Mouse (Mus musculus) heart, adult 2 months (tissue): ENCODE measurements around the gene Klhl8. TPM values are rescaled to one million over a fixed set of nuclear protein-coding genes. Genes with fewer than 3 reads are reported as not detected.

Experiments used
- DNase-seq, 2 experiments: peaks; one replicate each; pipeline ENCODE4 v3.0.0; 2021
- H3K27ac ChIP-seq: fragments of 200-600 bp; 2 replicates; pipeline ENCODE4 v1.8.1; 2022
- H3K27me3 ChIP-seq: fragments of 200-500 bp; 2 replicates; pipeline ENCODE4 v1.6.1; 2012; ENCODE audit warnings: mild to moderate bottlenecking, low read length, inconsistent platforms, mixed read lengths; ENCODE audit not compliant: control insufficient read depth, insufficient read depth
- H3K36me3 ChIP-seq: fragments of 200-500 bp; 2 replicates; pipeline ENCODE4 v1.6.1; 2012; ENCODE audit warnings: low read length, inconsistent platforms; ENCODE audit not compliant: control insufficient read depth, insufficient read depth
- H3K4me1 ChIP-seq: fragments of 200-500 bp; 2 replicates; pipeline ENCODE4 v1.6.1; 2011; ENCODE audit warnings: low read length; ENCODE audit not compliant: control insufficient read depth, insufficient read depth
- H3K4me3 ChIP-seq: fragments of 200-600 bp; 2 replicates; pipeline ENCODE4 v1.8.1; 2022
- H3K79me2 ChIP-seq: fragments of 200-500 bp; replicated peaks from 2 replicates; pipeline ENCODE4 v1.6.1; 2012; ENCODE audit warnings: mild to moderate bottlenecking, inconsistent platforms, low read length, moderate library complexity, mixed read lengths; ENCODE audit not compliant: control insufficient read depth, insufficient read depth
- H3K9ac ChIP-seq: fragments of 200-500 bp; 2 replicates; pipeline ENCODE4 v1.6.1; 2012; ENCODE audit warnings: low read depth, mild to moderate bottlenecking, control low read depth, inconsistent platforms, low read length, mixed read lengths
- CTCF ChIP-seq: fragments of 200-600 bp; IDR thresholded peaks from 2 replicates; pipeline ENCODE4 v1.8.1; 2022; ENCODE audit warnings: antibody characterized with exemption, mild to moderate bottlenecking, moderate library complexity
- EP300 ChIP-seq: fragments of 200-500 bp; IDR thresholded peaks from 2 replicates; pipeline ENCODE4 v1.6.1; 2011; ENCODE audit warnings: low read depth, low read length, control low read depth; ENCODE audit not compliant: insufficient read depth
- POLR2A ChIP-seq: fragments of 200-500 bp; IDR thresholded peaks from 2 replicates; pipeline ENCODE4 v1.6.1; 2011; ENCODE audit warnings: mild to moderate bottlenecking, low read depth, low read length, control low read depth; ENCODE audit not compliant: insufficient read depth
- WGBS: fragments of 180-500 bp; shearing (Covaris S2); methylation state at CpG from one replicate; pipeline ENCODE4 v1.1.7; 2018; 5-methylcytosine and 5-hydroxymethylcytosine counted together
- intact Hi-C: fragments of 180-260 bp; cut with DNase I; formaldehyde crosslinking; loops from one replicate; pipeline ENCODE4 v1.15.1; 2025
- polyA plus RNA-seq: library from polyadenylated mRNA; depleted of rRNA; stranded (reverse); fragments of >200 nt; gene quantifications from 2 replicates; pipeline ENCODE4 v1.2.3, GENCODE M21; 2012
- total RNA-seq, 2 experiments: library from RNA; stranded (reverse); gene quantifications; 2 replicates each; pipeline ENCODE4 v1.2.3; 2021

The Klhl8 gene
- total and polyA plus RNA-seq, 3 experiments, result 7.7 to 12.1 (median 11.0) TPM

- peaks cover 16% of the 10 kb centered on the region for H3K4me1 ChIP-seq
- no peaks in the 10 kb centered on the region for H3K79me2 ChIP-seq
- H3K9ac ChIP-seq, result no peak overlapping the region
- intact Hi-C loops, result no loop called here
- peak in 1 of 2 experiments; percentile 49 for DNase-seq
- TF ChIP-seq CTCF (no peak), POLR2A (no peak), EP300 (no peak)
- H3K4me3 ChIP-seq, result no peak overlapping the region
- WGBS, result 76% methylated on average over 15 of the region's 15 CpGs
- H3K27ac ChIP-seq, result no peak overlapping the region
- peaks cover 3% of the 10 kb centered on the region for H3K36me3 ChIP-seq
- no peaks in the 10 kb centered on the region for H3K27me3 ChIP-seq
Measured at GRCm38 (mm10) chr5:103838550-103839264, 72.4 kb downstream of the Klhl8 start.

GRCm38 (mm10) chr5:103836148-103836784 is 74.8 kb downstream of the Klhl8 start:
- Histone ChIP-seq H3K4me3 (no peak overlapping the region), H3K79me2 (no peaks in the 10 kb centered on the region), H3K9ac (no peak overlapping the region), H3K4me1 (peaks cover 16% of the 10 kb centered on the region), H3K27me3 (no peaks in the 10 kb centered on the region), H3K27ac (no peak overlapping the region), H3K36me3 (peaks cover 4% of the 10 kb centered on the region)
- intact Hi-C loops, result no loop called here
- WGBS, result 50% methylated on average over 10 of the region's 11 CpGs
- TF ChIP-seq EP300 (no peak), CTCF (no peak), POLR2A (no peak)
- DNase-seq, result no peak

- TF ChIP-seq CTCF, result no peak
- TF ChIP-seq POLR2A, result no peak
- TF ChIP-seq EP300, result no peak
- intact Hi-C loops, result no loop called here
- H3K27ac ChIP-seq, result no peak overlapping the region
- 52% methylated on average over 15 of the region's 15 CpGs for WGBS
- H3K79me2 ChIP-seq, result no peaks in the 10 kb centered on the region
- H3K9ac ChIP-seq, result no peak overlapping the region
- peaks cover 8% of the 10 kb centered on the region for H3K36me3 ChIP-seq
- peak in 1 of 2 experiments; percentile 52 for DNase-seq
- H3K4me3 ChIP-seq, result no peak overlapping the region
- peaks cover 17% of the 10 kb centered on the region for H3K4me1 ChIP-seq
- no peaks in the 10 kb centered on the region for H3K27me3 ChIP-seq
Measured at GRCm38 (mm10) chr5:103835471-103836147, 75.5 kb downstream of the Klhl8 start.

GRCm38 (mm10) chr5:103830886-103831285 is 80.2 kb downstream of the Klhl8 start:
- H3K4me1 ChIP-seq, result peaks cover 12% of the 10 kb centered on the region
- H3K4me3 ChIP-seq, result no peak overlapping the region
- H3K27me3 ChIP-seq, result no peaks in the 10 kb centered on the region
- TF ChIP-seq CTCF, result peak; percentile 37
- no peak for TF ChIP-seq POLR2A
- no peak for TF ChIP-seq EP300
- H3K36me3 ChIP-seq, result peaks cover 33% of the 10 kb centered on the region
- WGBS, result 78% methylated on average over 1 of the region's 1 CpGs
- intact Hi-C loops, result no loop called here
- H3K79me2 ChIP-seq, result no peaks in the 10 kb centered on the region
- H3K9ac ChIP-seq, result no peak overlapping the region
- no peak for DNase-seq
- H3K27ac ChIP-seq, result no peak overlapping the region

- no peak for TF ChIP-seq CTCF
- no peak for TF ChIP-seq EP300
- TF ChIP-seq POLR2A, result no peak
- intact Hi-C loops, result no loop called here
- Histone ChIP-seq H3K79me2 (no peaks in the 10 kb centered on the region), H3K27ac (peak overlapping the region; percentile 67), H3K4me3 (no peak overlapping the region), H3K9ac (no peak overlapping the region), H3K36me3 (peaks cover 30% of the 10 kb centered on the region), H3K27me3 (no peaks in the 10 kb centered on the region), H3K4me1 (peaks cover 8% of the 10 kb centered on the region)
- WGBS, result 64% methylated on average over 12 of the region's 12 CpGs
- DNase-seq, result no peak
Measured at GRCm38 (mm10) chr5:103829158-103829557, 81.9 kb downstream of the Klhl8 start.
